ENCODE assay signal across 7 mouse cellular contexts in genomic region chr6:88242604-88243003, GRCm38 (mm10). TPM values are rescaled to one million over a fixed set of nuclear protein-coding genes. Genes with fewer than 3 reads are reported as not detected.
A peak's percentile ranks its signal among the peaks of the same experiment; 100 is the strongest.
DNase-seq lines count a peak whose midpoint lies in the region; ATAC-seq and TF ChIP-seq lines count a peak whose summit lies in the region.

No protein-coding gene starts in this region.

- no peak overlapping the region for H3K9ac ChIP-seq in forebrain, postnatal 0 days

- H3K36me3 ChIP-seq in forebrain, postnatal 0 days (ENCODE audit: insufficient read depth): no peaks in the 10 kb centered on the region
- H3K36me3 ChIP-seq in megakaryocyte, embryonic 14.5 days (replicated peaks; ENCODE audit: low read length): no peaks in the 10 kb centered on the region

- peak; percentile 52 to 61 for DNase-seq in adrenal gland, adult 18-20 months (ENCODE audit: low spot score in 2 of 2)
- DNase-seq in cerebellum, adult 9-10 months: peak; percentile 28
- DNase-seq in forebrain, postnatal 0 days: peak; percentile 47
- DNase-seq in heart, postnatal 4 days: peak; percentile 72
- peak; percentile 28 to 40 for DNase-seq in layer of hippocampus, postnatal 14 days (ENCODE audit: low spot score in 2 of 2)
- peak; percentile 6 to 7 for DNase-seq in spleen, postnatal 36 days (ENCODE audit: low spot score in 2 of 2)

- no peaks in the 10 kb centered on the region for H3K27me3 ChIP-seq in forebrain, postnatal 0 days (ENCODE audit: insufficient read depth, low read length)
- H3K27me3 ChIP-seq in megakaryocyte, embryonic 14.5 days (replicated peaks): peaks cover 70% of the 10 kb centered on the region

- H3K4me2 ChIP-seq in forebrain, postnatal 0 days (ENCODE audit: low read depth): no peak overlapping the region

- no peaks in the 10 kb centered on the region for H3K4me1 ChIP-seq in forebrain, postnatal 0 days (ENCODE audit: insufficient read depth)
- H3K4me1 ChIP-seq in megakaryocyte, embryonic 14.5 days: peaks cover 32% of the 10 kb centered on the region

- H3K9me3 ChIP-seq in forebrain, postnatal 0 days (ENCODE audit: low read length): no peaks in the 10 kb centered on the region
- H3K9me3 ChIP-seq in megakaryocyte, embryonic 14.5 days: no peaks in the 10 kb centered on the region

- WGBS in forebrain, postnatal 0 days: 4% methylated on average over 15 of the region's 15 CpGs

- no peak overlapping the region for H3K27ac ChIP-seq in forebrain, postnatal 0 days (ENCODE audit: low read depth, low read length)

- no peak overlapping the region for H3K4me3 ChIP-seq in forebrain, postnatal 0 days (ENCODE audit: low read depth, low read length)
- H3K4me3 ChIP-seq in megakaryocyte, embryonic 14.5 days (replicated peaks): peak overlapping the region; percentile 82

- peak; percentile 66 for TF ChIP-seq CTCF in forebrain, postnatal 0 days (IDR thresholded peaks at IDR 0.05; ENCODE audit: low read depth)

- peak; percentile 81 for ATAC-seq in forebrain, postnatal 0 days

RNA-seq across cellular contexts. Expression of gene Dnajb8, which starts 20.5 kb away (rescaled TPM):
- total RNA-seq in adrenal gland, adult 18-20 months (2021): not detected
- not detected in 2 replicates for total RNA-seq in forebrain, postnatal 0 days (2014; rRNA removed)
- not detected in 2 replicates for polyA plus RNA-seq in forebrain, postnatal 0 days (2015; fragmentation: Nextera tagmentation; extraction: Ambion mirVana)
- not detected for total RNA-seq in heart, postnatal 4 days (2021)
- not detected for total RNA-seq in layer of hippocampus, postnatal 14 days (2021)
- not detected in 2 replicates for polyA plus RNA-seq in megakaryocyte, embryonic 14.5 days (2012; ENCODE audit: insufficient read depth, low replicate concordance)

RNA-seq across cellular contexts. Expression of gene Gata2, which starts 48.9 kb away (rescaled TPM):
- total RNA-seq in adrenal gland, adult 18-20 months (2021): 10 to 100 TPM; 23.5 to 28.8 TPM
- 1.2 and 2.3 TPM in 2 replicates for total RNA-seq in forebrain, postnatal 0 days (2014; rRNA removed)
- 4.6 and 5.6 TPM in 2 replicates for polyA plus RNA-seq in forebrain, postnatal 0 days (2015; fragmentation: Nextera tagmentation; extraction: Ambion mirVana)
- 10 to 100 TPM; 15.2 to 16.8 TPM for total RNA-seq in heart, postnatal 4 days (2021)
- total RNA-seq in layer of hippocampus, postnatal 14 days (2021): 1 to 10 TPM; 7.0 to 7.6 TPM
- polyA plus RNA-seq in megakaryocyte, embryonic 14.5 days (2012; ENCODE audit: insufficient read depth, low replicate concordance): 160 and 266 TPM in 2 replicates

Comparison
In these comparisons a context has a peak if more than half of its experiments do, and no peak if none do; other contexts are left out.
1. DNase-seq: peak in every context shown above with its lines; median percentile 72 in heart, postnatal 4 days; 56 in adrenal gland, adult 18-20 months; 47 in forebrain, postnatal 0 days; 34 in layer of hippocampus, postnatal 14 days; 28 in cerebellum, adult 9-10 months; 6 in spleen, postnatal 36 days.